Mouse (Mus musculus): ENCODE measurements at regions not wholly inside any gene's neighbourhood (a gene's known extent, or its start where the extent isn't known, plus 50 kb on each side); places are given as distances from the start of the nearest gene placed in this dataset.

DNA sequence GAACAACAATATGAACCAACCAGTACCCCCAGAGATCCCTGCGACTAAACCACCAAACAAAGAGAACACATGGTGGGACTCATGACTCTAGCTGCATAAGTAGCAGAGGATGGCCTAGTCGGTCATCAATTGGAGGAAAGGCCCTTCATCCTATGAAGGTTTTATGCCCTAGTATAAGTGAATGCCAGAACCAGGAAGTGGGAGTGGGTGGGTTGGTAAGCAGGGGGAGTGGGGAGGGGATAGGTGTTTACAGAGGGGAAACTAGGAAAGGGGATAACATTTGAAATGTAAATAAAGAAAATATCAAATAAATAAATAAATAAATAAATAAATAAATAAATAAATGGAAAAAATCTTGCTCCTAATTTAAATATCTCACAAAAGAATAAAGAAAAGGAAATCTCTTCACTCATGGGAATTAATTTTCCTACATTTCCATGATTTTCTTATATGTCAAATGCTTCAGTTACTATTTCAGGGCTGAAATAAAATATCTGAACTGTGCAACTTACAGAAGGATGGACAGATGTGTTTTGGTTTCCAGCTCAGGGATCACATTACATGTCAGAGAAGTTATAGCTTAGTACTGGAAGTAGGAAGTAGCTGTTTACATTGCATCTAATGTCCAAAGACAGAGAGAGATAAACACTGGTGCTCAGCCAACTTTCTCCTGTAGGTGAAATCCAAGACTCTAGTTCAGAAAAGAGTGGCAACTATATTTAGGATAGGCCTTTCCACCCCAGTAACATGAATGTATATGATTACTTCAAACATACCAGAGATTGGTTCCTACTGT lies 323.8 kb upstream of the Msl3l2 start:
- no peak for TF ChIP-seq POLR2A (IDR thresholded peaks at IDR 0.05; ENCODE audit: insufficient read length, low read depth)
- no peak for TF ChIP-seq MYOG (IDR thresholded peaks at IDR 0.05; ENCODE audit: control insufficient read depth in 1 of 3, insufficient read depth in 1 of 3, insufficient read length in 2 of 3, low read depth in 2 of 3)
- no peak for TF ChIP-seq CEBPB (IDR thresholded peaks at IDR 0.05; ENCODE audit: insufficient read depth, poor library complexity, severe bottlenecking)
- TF ChIP-seq E2F4 (IDR thresholded peaks at IDR 0.05; ENCODE audit: insufficient read depth), result no peak
- TF ChIP-seq REST (IDR thresholded peaks at IDR 0.05; ENCODE audit: insufficient read depth, insufficient read length), result no peak
- TF ChIP-seq SRF (IDR thresholded peaks at IDR 0.05; ENCODE audit: control insufficient read depth, insufficient read length, low read depth), result no peak
- no peak for TF ChIP-seq MAX (IDR thresholded peaks at IDR 0.05; ENCODE audit: low read depth)
- TF ChIP-seq USF1 (IDR thresholded peaks at IDR 0.05; ENCODE audit: low read depth), result no peak
- no peak for TF ChIP-seq POLR2AphosphoS2 (IDR thresholded peaks at IDR 0.05; ENCODE audit: insufficient read length, low read depth)
- TF ChIP-seq MYOD1 (IDR thresholded peaks at IDR 0.05; ENCODE audit: control insufficient read depth in 1 of 3, insufficient read length in 2 of 3, low read depth in 2 of 3), result no peak

Measured in myocyte (in vitro differentiated cells).